Mouse (Mus musculus): Measurements from ENCODE around the gene Slc25a25. TPM values are rescaled to one million over a fixed set of nuclear protein-coding genes. Genes with fewer than 3 reads are reported as not detected.

Gene Slc25a25
- polyA plus RNA-seq (2015; fragmentation: Nextera tagmentation; extraction: Ambion mirVana) = 45.4 and 50.9 TPM in 2 replicates

GRCm38 (mm10) chr2:32450881-32451844 lies at the start of gene Slc25a25:
Gene Slc25a25 (minus strand): TSS chr2:32451445.

DNA sequence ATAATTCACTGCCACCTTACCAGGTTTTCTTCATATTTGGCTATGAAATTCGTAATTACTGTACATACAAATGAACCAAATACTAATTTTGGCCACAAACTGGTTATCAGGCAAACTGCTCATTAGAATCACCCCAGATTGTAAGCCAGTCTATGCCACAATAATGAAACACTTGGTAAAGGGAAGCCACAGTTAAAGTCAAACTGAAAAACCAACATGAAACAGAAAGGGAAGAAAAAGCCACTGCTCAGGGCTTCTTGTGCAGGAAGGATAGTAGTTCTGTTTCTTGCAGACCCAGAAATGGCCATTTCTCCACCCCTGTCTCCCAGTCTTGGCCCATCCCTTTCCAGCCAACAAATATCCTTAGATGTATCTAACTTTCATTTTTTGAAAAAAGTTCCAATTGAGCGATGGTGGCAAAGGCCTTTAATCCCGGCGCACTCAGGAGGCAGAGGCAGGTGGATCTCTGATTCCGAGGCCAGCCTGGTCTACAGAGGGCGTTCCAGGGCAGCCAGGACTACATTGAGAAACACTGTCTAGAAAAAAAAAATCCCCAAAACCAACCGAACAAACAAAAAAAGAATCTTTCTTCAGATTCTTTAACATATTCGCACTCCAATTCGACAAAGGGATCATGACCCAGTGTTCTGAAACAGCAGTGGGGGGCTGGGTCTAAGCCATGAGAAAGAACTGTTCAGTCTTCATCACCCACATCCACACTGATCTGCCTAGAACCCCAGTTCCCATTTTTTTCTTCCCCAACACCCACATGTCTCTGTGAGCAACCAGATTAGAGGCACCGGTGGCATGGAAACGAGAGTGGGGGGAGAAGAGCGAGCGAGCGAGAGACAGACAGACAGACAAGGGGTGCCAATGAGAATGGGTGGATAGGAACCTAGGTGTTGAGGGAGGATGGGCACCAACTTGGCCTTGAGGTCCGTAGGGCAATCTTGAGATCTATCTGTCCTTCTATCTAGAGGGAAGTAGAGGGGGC lies 1.2 kb downstream of the Slc25a25 start, which contains the start of gene Naif1:
Gene Naif1 (plus strand): TSS at position 697 of the 994 bp plus-strand sequence.

DNA sequence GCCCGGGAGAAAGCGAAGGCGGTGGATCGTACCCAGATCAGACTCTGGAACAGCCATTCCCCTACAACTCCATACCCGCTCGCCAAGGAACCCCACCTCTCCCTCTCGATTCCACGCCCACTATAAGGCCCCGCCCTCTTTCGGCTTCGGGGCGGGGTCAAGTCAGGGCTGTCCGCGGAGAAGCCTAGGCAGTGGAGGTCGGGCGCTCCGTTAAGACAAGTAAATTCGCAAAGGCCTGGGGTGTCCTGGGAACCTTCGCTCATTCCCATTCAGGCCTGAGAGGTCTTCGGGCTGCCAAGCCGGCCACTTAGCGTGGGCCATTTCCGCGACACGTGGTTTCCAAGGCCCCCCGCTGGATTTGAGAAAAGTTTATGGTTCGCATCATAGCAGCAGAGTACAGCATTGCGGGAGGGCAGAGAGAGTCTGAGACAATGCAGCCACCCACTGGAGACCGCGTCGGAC lies 55.7 kb downstream of the Slc25a25 start, which contains the start of gene Ptges2:
Gene Ptges2 (plus strand): TSS at position 413 of the 462 bp plus-strand sequence.

DNA sequence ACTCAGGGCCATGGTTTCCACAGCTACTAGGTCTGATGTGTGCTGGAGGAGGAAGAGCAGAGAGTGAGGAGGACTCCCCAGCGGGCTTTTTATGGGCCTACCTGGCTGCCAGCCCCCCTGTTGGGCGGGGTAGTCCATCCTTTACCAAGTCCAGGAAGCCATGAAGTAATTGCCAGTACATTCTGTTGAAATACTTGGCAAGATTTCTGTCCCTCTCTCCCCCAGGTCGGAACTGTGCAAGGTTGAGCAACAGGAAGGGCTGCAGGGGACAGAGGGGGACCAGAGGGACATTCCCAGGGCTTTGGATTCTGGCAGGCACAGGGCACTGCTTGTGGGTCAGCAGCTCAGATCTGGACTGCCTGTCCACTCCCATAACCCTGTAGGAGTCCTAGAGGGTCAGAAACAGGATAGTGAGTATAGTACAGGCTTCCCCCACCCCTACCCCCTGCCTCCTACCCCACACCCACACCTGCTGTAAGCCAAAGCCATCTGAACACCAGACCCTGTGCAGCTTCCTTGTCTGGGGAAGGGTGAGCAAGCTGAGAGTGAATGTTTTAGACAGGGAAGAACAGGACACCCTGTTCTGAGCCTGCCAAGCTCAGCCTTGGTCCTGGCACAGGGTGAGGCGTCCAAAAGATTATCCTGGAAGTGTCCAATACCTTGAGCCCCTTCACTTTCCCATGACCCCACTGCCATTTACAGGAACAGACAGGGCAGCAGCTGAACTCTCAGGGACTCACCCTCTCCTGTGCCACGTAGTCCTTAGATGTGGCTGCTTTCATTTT lies 63.3 kb downstream of the Slc25a25 start, which contains the start of gene Lcn2:
Gene Lcn2 (minus strand): TSS at position 547 of the 785 bp plus-strand sequence.

DNA sequence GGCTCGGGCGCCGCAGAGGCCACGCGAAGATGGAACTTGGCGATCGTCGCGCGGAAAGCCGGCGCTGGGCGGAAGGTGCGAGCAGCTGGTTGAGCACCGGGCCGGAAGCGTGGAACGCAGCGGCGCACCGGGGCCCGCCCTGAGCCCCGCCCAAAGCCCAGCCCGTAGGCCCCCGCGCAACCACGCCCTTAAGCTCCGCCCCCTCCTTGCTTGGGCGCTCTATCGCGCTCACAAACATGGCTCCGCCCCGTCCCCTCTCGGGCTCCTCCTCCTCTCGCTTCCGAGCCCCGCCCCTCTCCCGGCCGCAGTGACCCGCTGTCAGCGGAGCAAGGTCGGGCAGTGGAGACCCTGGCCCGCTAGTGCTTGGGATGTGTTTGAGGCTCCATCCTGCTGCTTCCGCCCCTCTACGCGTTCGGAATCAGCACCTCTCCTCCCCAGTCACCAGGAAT lies 69.4 kb downstream of the Slc25a25 start, which contains the start of gene 1110008P14Rik:
Gene 1110008P14Rik (minus strand): TSS at position 164 of the 449 bp plus-strand sequence.

Other genes starting within 250 kb of the Slc25a25 start
- 20.3 and 22.4 TPM in 2 replicates for gene Pomt1, start 214.9 kb downstream of the Slc25a25 start, polyA plus RNA-seq (2015; fragmentation: Nextera tagmentation; extraction: Ambion mirVana)
- gene Uck1, start 191.3 kb downstream of the Slc25a25 start, polyA plus RNA-seq (2015; fragmentation: Nextera tagmentation; extraction: Ambion mirVana) = 89.7 and 106 TPM in 2 replicates
- gene Golga2, start 164.1 kb downstream of the Slc25a25 start, polyA plus RNA-seq (2015; fragmentation: Nextera tagmentation; extraction: Ambion mirVana) = 22.7 and 26.8 TPM in 2 replicates
- 488 and 494 TPM in 2 replicates for gene Swi5, start 163.4 kb downstream of the Slc25a25 start, polyA plus RNA-seq (2015; fragmentation: Nextera tagmentation; extraction: Ambion mirVana)
- 28.7 and 35.2 TPM in 2 replicates for gene Ciz1, start 99.1 kb downstream of the Slc25a25 start, polyA plus RNA-seq (2015; fragmentation: Nextera tagmentation; extraction: Ambion mirVana)
- 148 and 151 TPM in 2 replicates for gene Dnm1, start 98.1 kb downstream of the Slc25a25 start, polyA plus RNA-seq (2015; fragmentation: Nextera tagmentation; extraction: Ambion mirVana)
- gene 1110008P14Rik, start 69.5 kb downstream of the Slc25a25 start, polyA plus RNA-seq (2015; fragmentation: Nextera tagmentation; extraction: Ambion mirVana) = 300 and 324 TPM in 2 replicates
- 1.2 and 2.4 TPM in 2 replicates for gene Lcn2, start 63.2 kb downstream of the Slc25a25 start, polyA plus RNA-seq (2015; fragmentation: Nextera tagmentation; extraction: Ambion mirVana)
- gene Ptges2, start 55.5 kb downstream of the Slc25a25 start, polyA plus RNA-seq (2015; fragmentation: Nextera tagmentation; extraction: Ambion mirVana) = 65.6 and 72.8 TPM in 2 replicates
- 3.4 and 4.1 TPM in 2 replicates for gene Naif1, start 988 bp downstream of the Slc25a25 start, polyA plus RNA-seq (2015; fragmentation: Nextera tagmentation; extraction: Ambion mirVana)
- 8.4 and 9.0 TPM in 2 replicates for gene Fam102a, start 83.9 kb upstream of the Slc25a25 start, polyA plus RNA-seq (2015; fragmentation: Nextera tagmentation; extraction: Ambion mirVana)
- 146 and 153 TPM in 2 replicates for gene Dpm2, start 119.4 kb upstream of the Slc25a25 start, polyA plus RNA-seq (2015; fragmentation: Nextera tagmentation; extraction: Ambion mirVana)
- 15.4 and 21.2 TPM in 2 replicates for gene Pip5kl1, start 123.4 kb upstream of the Slc25a25 start, polyA plus RNA-seq (2015; fragmentation: Nextera tagmentation; extraction: Ambion mirVana)
- gene 9430097D07Rik, start 124.2 kb upstream of the Slc25a25 start, polyA plus RNA-seq (2015; fragmentation: Nextera tagmentation; extraction: Ambion mirVana) = 1.2 TPM in 2 replicates
- gene St6galnac4, start 135.7 kb upstream of the Slc25a25 start, polyA plus RNA-seq (2015; fragmentation: Nextera tagmentation; extraction: Ambion mirVana) = 43.1 and 45.8 TPM in 2 replicates
- gene St6galnac6, start 148.3 kb upstream of the Slc25a25 start, polyA plus RNA-seq (2015; fragmentation: Nextera tagmentation; extraction: Ambion mirVana) = 21.6 and 23.7 TPM in 2 replicates
- gene Ak1, start 170.3 kb upstream of the Slc25a25 start, polyA plus RNA-seq (2015; fragmentation: Nextera tagmentation; extraction: Ambion mirVana) = 109 and 116 TPM in 2 replicates
- 22.6 and 25.0 TPM in 2 replicates for gene Eng, start 195.2 kb upstream of the Slc25a25 start, polyA plus RNA-seq (2015; fragmentation: Nextera tagmentation; extraction: Ambion mirVana)

Data from neural tube, postnatal 0 days (tissue).